Mouse (Mus musculus): Measurements from ENCODE around the gene Tigd2. TPM values are rescaled to one million over a fixed set of nuclear protein-coding genes. Genes with fewer than 3 reads are reported as not detected.

The Tigd2 gene
- total RNA-seq, 2 experiments from 2014 or later: 3.8 to 4.9 TPM

GRCm38 (mm10) chr6:59249675-59250074, 41.0 kb downstream of the Tigd2 start:
- no peak for ATAC-seq (replicated peaks; ENCODE audit: low FRiP score, poor library complexity, severe bottlenecking)

- no peak for ATAC-seq (replicated peaks; ENCODE audit: low FRiP score, poor library complexity, severe bottlenecking)
Observed at GRCm38 (mm10) chr6:59250536-59250935, 41.9 kb downstream of the Tigd2 start.

GRCm38 (mm10) chr6:59255909-59256308, 47.2 kb downstream of the Tigd2 start:
- ATAC-seq (replicated peaks; ENCODE audit: low FRiP score, poor library complexity, severe bottlenecking): no peak

Other genes starting within 250 kb of the Tigd2 start
- gene Fam13a, start 184.3 kb upstream of the Tigd2 start, total RNA-seq (2015; ENCODE audit: low replicate concordance): not detected in 2 replicates
- gene Fam13a, start 184.3 kb upstream of the Tigd2 start, total RNA-seq (2017; ENCODE audit: low replicate concordance): not detected in 2 replicates
- gene Gprin3, start 217.4 kb downstream of the Tigd2 start, total RNA-seq (2015; ENCODE audit: low replicate concordance): not detected in 2 replicates
- gene Gprin3, start 217.4 kb downstream of the Tigd2 start, total RNA-seq (2017; ENCODE audit: low replicate concordance): 0.09 and 0.14 TPM in 2 replicates